Mouse (Mus musculus) forebrain, embryonic 16.5 days (tissue): ENCODE data around the gene Trim8. TPM values are rescaled to one million over a fixed set of nuclear protein-coding genes. Genes with fewer than 3 reads are reported as not detected.

Experiments used
- ATAC-seq: fragments of 200-750 bp; cut with Nextera tagmentation; 2 replicates; pipeline ENCODE4 v1.8.0; 2017; ENCODE audit warnings: mild to moderate bottlenecking, moderate library complexity
- H3K27ac ChIP-seq: fragments of 300-500 bp; sonication (generic); 2 replicates; pipeline ENCODE4 v1.5.1; 2014; ENCODE audit warnings: low read length, control low read depth
- H3K27me3 ChIP-seq: fragments of 300-500 bp; sonication (generic); replicated peaks from 2 replicates; pipeline ENCODE4 v1.6.1; 2014; ENCODE audit warnings: low read length; ENCODE audit not compliant: control insufficient read depth, insufficient read depth
- H3K36me3 ChIP-seq: fragments of 300-500 bp; sonication (generic); 2 replicates; pipeline ENCODE4 v1.6.1; 2014; ENCODE audit not compliant: control insufficient read depth, insufficient read depth
- H3K4me1 ChIP-seq: fragments of 300-500 bp; sonication (generic); replicated peaks from 2 replicates; pipeline ENCODE4 v1.6.1; 2014; ENCODE audit warnings: low read length; ENCODE audit not compliant: control insufficient read depth, insufficient read depth
- H3K4me2 ChIP-seq: fragments of 300-500 bp; sonication (generic); 2 replicates; pipeline ENCODE4 v1.6.1; 2014; ENCODE audit warnings: mild to moderate bottlenecking, low read length, control low read depth
- H3K4me3 ChIP-seq: fragments of 300-500 bp; sonication (generic); replicated peaks from 2 replicates; pipeline ENCODE4 v1.5.1; 2014; ENCODE audit warnings: mild to moderate bottlenecking, low read length, control low read depth
- H3K9ac ChIP-seq: fragments of 300-500 bp; sonication (generic); replicated peaks from 2 replicates; pipeline ENCODE4 v1.6.1; 2014; ENCODE audit warnings: low read depth, low read length, control low read depth
- H3K9me3 ChIP-seq: fragments of 300-500 bp; sonication (generic); 2 replicates; pipeline ENCODE4 v1.6.1; 2016; ENCODE audit warnings: low read length; ENCODE audit not compliant: control insufficient read depth
- WGBS: fragments of 180-500 bp; shearing (Covaris S2); extraction: QIAGEN DNeasy Blood & Tissue Kit; methylation state at CpG from one replicate; pipeline ENCODE4 v1.1.7; 2014; 5-methylcytosine and 5-hydroxymethylcytosine counted together
- polyA plus RNA-seq: library from polyadenylated mRNA; unstranded; fragments of >200 nt; fragmentation: Nextera tagmentation; extraction: Ambion mirVana; gene quantifications from 2 replicates; pipeline ENCODE4 v1.2.1, GENCODE M21; 2015

Trim8 gene
- polyA plus RNA-seq, 1 experiment from 2014 or later, result 27.7 TPM

DNA sequence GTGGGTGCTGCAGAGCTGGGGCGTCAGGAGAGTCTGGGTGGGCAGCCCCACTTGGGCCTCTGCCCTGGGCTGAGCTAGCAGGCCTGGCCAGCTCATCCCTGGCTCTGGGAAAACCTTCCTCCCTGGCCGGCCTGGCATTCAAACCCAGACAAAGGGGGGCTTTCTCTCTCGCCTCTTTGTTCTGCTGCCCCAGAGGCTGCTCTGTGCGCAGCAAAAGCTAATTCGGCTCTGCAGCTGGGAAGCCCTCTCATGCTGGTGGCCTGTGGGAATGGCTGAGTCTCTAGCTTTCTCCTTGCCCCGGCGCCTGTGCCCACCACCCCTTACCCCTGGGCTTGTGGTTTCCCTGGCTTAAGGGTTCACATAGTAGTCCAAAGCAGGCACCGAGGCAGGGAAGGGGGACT is 5.7 kb downstream of the Trim8 start:
- ATAC-seq, result peak; percentile 29
- Histone ChIP-seq H3K4me3 (peak overlapping the region; percentile 91), H3K9ac (peak overlapping the region; percentile 56), H3K27me3 (no peaks in the 10 kb centered on the region), H3K36me3 (peaks cover 10% of the 10 kb centered on the region), H3K4me2 (peak overlapping the region; percentile 73), H3K9me3 (no peaks in the 10 kb centered on the region), H3K4me1 (peaks cover 61% of the 10 kb centered on the region), H3K27ac (peak overlapping the region; percentile 65)
- WGBS, result 5% methylated on average over 8 of the region's 8 CpGs

DNA sequence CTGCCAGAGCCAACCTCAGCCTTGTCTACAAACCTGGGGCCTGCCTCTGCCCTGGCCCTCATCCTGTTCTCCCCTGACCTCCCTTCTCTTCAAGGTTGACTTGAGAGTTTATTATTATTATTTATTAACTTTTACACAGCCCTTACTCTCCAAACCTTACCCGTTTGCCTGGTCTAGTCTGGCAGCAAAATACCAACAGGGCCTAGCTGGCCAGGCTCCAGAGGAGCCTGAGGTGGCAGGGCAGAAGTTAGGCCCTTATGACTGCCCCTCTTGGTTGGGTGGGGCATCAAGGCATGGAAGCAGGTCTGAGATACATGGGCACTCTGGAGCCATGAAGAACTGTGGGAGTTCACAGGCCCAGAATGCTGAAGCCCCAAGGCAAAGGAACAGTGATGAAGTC is 6.3 kb downstream of the Trim8 start:
- Histone ChIP-seq H3K9me3 (no peaks in the 10 kb centered on the region), H3K4me2 (peak overlapping the region; percentile 73), H3K27ac (no peak overlapping the region; the same call in 1 of the 2 replicates), H3K9ac (peak overlapping the region; percentile 56; the same call in 1 of the 2 replicates), H3K36me3 (peaks cover 15% of the 10 kb centered on the region), H3K27me3 (no peaks in the 10 kb centered on the region), H3K4me3 (no peak overlapping the region), H3K4me1 (peaks cover 61% of the 10 kb centered on the region)
- ATAC-seq, result no peak
- WGBS, result 59% methylated on average over 1 of the region's 1 CpGs

GRCm38 (mm10) chr19:46508738-46509137 is 7.2 kb downstream of the Trim8 start:
- Histone ChIP-seq H3K9ac (no peak overlapping the region), H3K36me3 (peaks cover 24% of the 10 kb centered on the region), H3K27me3 (no peaks in the 10 kb centered on the region), H3K9me3 (no peaks in the 10 kb centered on the region), H3K4me3 (no peak overlapping the region), H3K4me2 (no peak overlapping the region), H3K27ac (no peak overlapping the region), H3K4me1 (peaks cover 61% of the 10 kb centered on the region)
- no peak for ATAC-seq
- WGBS, result 88% methylated on average over 3 of the region's 3 CpGs

GRCm38 (mm10) chr19:46509202-46509601 is 7.7 kb downstream of the Trim8 start:
- no peak for ATAC-seq

GRCm38 (mm10) chr19:46509736-46510135 is 8.2 kb downstream of the Trim8 start:
- no peak overlapping the region for H3K4me3 ChIP-seq
- ATAC-seq, result no peak
- H3K9me3 ChIP-seq, result no peaks in the 10 kb centered on the region
- H3K36me3 ChIP-seq, result peaks cover 32% of the 10 kb centered on the region
- no peak overlapping the region for H3K27ac ChIP-seq
- no peaks in the 10 kb centered on the region for H3K27me3 ChIP-seq
- 91% methylated on average over 4 of the region's 4 CpGs for WGBS
- H3K4me1 ChIP-seq, result peaks cover 58% of the 10 kb centered on the region
- H3K4me2 ChIP-seq, result no peak overlapping the region
- no peak overlapping the region for H3K9ac ChIP-seq

More at GRCm38 (mm10) chr19:46509202-46509601, 7.7 kb downstream of the Trim8 start:
- no peaks in the 10 kb centered on the region for H3K9me3 ChIP-seq
- WGBS, result 81% methylated on average over 3 of the region's 3 CpGs
- H3K4me1 ChIP-seq, result peaks cover 61% of the 10 kb centered on the region
- H3K4me2 ChIP-seq, result no peak overlapping the region
- no peak overlapping the region for H3K9ac ChIP-seq
- H3K27me3 ChIP-seq, result no peaks in the 10 kb centered on the region
- H3K36me3 ChIP-seq, result peaks cover 28% of the 10 kb centered on the region
- H3K4me3 ChIP-seq, result no peak overlapping the region
- no peak overlapping the region for H3K27ac ChIP-seq

DNA sequence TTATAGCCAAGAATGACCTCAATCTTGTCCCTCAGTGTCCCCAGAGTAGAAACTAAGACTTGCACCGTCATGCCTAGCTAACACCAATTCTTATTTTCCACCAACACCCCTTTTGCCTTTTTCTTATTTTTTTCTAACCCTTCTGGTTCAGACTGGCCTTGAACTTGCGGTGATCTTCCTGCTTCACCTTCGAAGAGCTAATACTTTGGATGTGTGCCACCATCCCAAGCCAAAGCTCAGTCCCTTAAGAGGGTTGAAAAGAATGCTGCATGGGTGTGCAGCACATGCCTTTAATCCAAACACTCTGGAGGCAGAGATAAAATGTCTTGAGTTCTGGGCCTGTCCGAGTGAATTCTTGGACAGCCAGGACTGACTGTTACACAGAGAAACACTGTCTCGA is 8.9 kb downstream of the Trim8 start:
- no peak for ATAC-seq
- H3K9ac ChIP-seq, result no peak overlapping the region
- no peak overlapping the region for H3K27ac ChIP-seq
- 84% methylated on average over 5 of the region's 5 CpGs for WGBS
- no peaks in the 10 kb centered on the region for H3K9me3 ChIP-seq
- no peaks in the 10 kb centered on the region for H3K27me3 ChIP-seq
- H3K4me3 ChIP-seq, result no peak overlapping the region
- no peak overlapping the region for H3K4me2 ChIP-seq
- H3K4me1 ChIP-seq, result peaks cover 51% of the 10 kb centered on the region
- peaks cover 38% of the 10 kb centered on the region for H3K36me3 ChIP-seq

DNA sequence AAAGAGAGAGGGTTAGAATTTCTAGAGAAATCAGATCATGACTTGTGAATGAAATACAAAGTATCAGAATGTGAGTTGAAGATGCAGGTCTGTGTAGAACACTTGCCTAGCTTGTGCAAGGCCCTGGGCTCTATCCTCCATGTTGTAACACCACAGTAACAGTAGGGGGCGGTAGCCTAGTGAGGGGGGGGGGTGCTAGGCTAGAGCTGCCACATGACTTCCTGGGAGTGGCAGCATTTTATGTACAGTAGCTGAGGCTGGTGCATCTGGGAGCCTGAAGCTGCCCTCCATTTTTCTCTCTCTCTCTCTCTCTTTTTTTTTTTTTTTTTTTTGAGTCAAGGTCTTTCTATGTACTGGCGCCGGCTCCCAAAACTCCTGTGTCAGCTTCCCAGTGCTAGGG is 9.3 kb downstream of the Trim8 start:
- peaks cover 42% of the 10 kb centered on the region for H3K36me3 ChIP-seq
- no peak overlapping the region for H3K27ac ChIP-seq
- peaks cover 47% of the 10 kb centered on the region for H3K4me1 ChIP-seq
- no peaks in the 10 kb centered on the region for H3K27me3 ChIP-seq
- no peaks in the 10 kb centered on the region for H3K9me3 ChIP-seq
- H3K4me2 ChIP-seq, result no peak overlapping the region
- no peak overlapping the region for H3K4me3 ChIP-seq
- WGBS, result 63% methylated on average over 3 of the region's 3 CpGs
- no peak overlapping the region for H3K9ac ChIP-seq
- ATAC-seq, result no peak

GRCm38 (mm10) chr19:46511263-46511662 is 9.8 kb downstream of the Trim8 start:
- H3K4me3 ChIP-seq, result no peak overlapping the region
- H3K9ac ChIP-seq, result no peak overlapping the region
- 83% methylated on average over 10 of the region's 10 CpGs for whole genome bisulfite sequencing
- H3K4me2 ChIP-seq, result no peak overlapping the region
- H3K27me3 ChIP-seq, result no peaks in the 10 kb centered on the region
- H3K9me3 ChIP-seq, result no peaks in the 10 kb centered on the region
- ATAC-seq, result no peak
- no peak overlapping the region for H3K27ac ChIP-seq
- peaks cover 44% of the 10 kb centered on the region for H3K36me3 ChIP-seq
- H3K4me1 ChIP-seq, result peaks cover 42% of the 10 kb centered on the region

- Histone ChIP-seq H3K36me3 (peaks cover 38% of the 10 kb centered on the region), H3K9ac (no peak overlapping the region), H3K4me1 (peaks cover 29% of the 10 kb centered on the region), H3K9me3 (no peaks in the 10 kb centered on the region), H3K27ac (no peak overlapping the region), H3K27me3 (no peaks in the 10 kb centered on the region), H3K4me3 (no peak overlapping the region), H3K4me2 (no peak overlapping the region)
- no peak for ATAC-seq
- 83% methylated on average over 12 of the region's 12 CpGs for WGBS
These were observed 12.9 kb downstream of the Trim8 start for GRCm38 (mm10) chr19:46514387-46514786.

- H3K4me3 ChIP-seq, result no peak overlapping the region
- H3K4me1 ChIP-seq, result peaks cover 20% of the 10 kb centered on the region
- no peak overlapping the region for H3K27ac ChIP-seq
- no peaks in the 10 kb centered on the region for H3K27me3 ChIP-seq
- ATAC-seq, result no peak
- no peaks in the 10 kb centered on the region for H3K9me3 ChIP-seq
- 88% methylated on average over 24 of the region's 24 CpGs for WGBS
- H3K4me2 ChIP-seq, result no peak overlapping the region
- peaks cover 38% of the 10 kb centered on the region for H3K36me3 ChIP-seq
- no peak overlapping the region for H3K9ac ChIP-seq
These were observed 13.9 kb downstream of the Trim8 start for GRCm38 (mm10) chr19:46515287-46515821.
